Comparison of ENCODE assay signal across 18 mouse cellular contexts in genomic region chr1:43895742-43896141, GRCm38 (mm10).
"Had no signal": no experiment of that assay in that cellular context is flagged by ENCODE, and none has a peak within 500 bp of the region (broad histone marks: within the 10 kb centered on the region; RNA-seq: fewer than 3 reads in every experiment).

No protein-coding gene starts in this region.

- H3K9ac ChIP-seq: lung, embryonic 14.5 days; midbrain, embryonic 12.5 days; neural tube, embryonic 13.5 days; neural tube, embryonic 15.5 days had no signal

- H3K4me2 ChIP-seq: lung, embryonic 14.5 days; midbrain, embryonic 12.5 days; neural tube, embryonic 13.5 days; neural tube, embryonic 15.5 days had no signal

- DNase-seq: lung, embryonic 14.5 days; lung, postnatal 10 days; lung, postnatal 4 days; midbrain, embryonic 14.5 days; retina, postnatal 1 day; right cerebral cortex, adult 18-20 months; right cerebral cortex, postnatal 25 days; right cerebral cortex, postnatal 4 days; spleen, adult 18-20 months; thymus, adult 18-20 months; thymus, postnatal 14 days; thymus, postnatal 36 days had no signal

- H3K27ac ChIP-seq: midbrain, embryonic 10.5 days; midbrain, embryonic 12.5 days; neural tube, embryonic 13.5 days; neural tube, embryonic 15.5 days had no signal

- H3K27me3 ChIP-seq: midbrain, embryonic 12.5 days; neural tube, embryonic 13.5 days; neural tube, embryonic 15.5 days had no signal

- H3K9me3 ChIP-seq: midbrain, embryonic 12.5 days; neural tube, embryonic 13.5 days; neural tube, embryonic 15.5 days had no signal

- H3K36me3 ChIP-seq: midbrain, embryonic 10.5 days; midbrain, embryonic 12.5 days; neural tube, embryonic 13.5 days; neural tube, embryonic 15.5 days had no signal

- ATAC-seq: midbrain, embryonic 16.5 days had no signal

- H3K4me3 ChIP-seq: midbrain, embryonic 10.5 days; midbrain, embryonic 12.5 days; myocyte; neural tube, embryonic 13.5 days; neural tube, embryonic 15.5 days had no signal
